Mouse (Mus musculus) cortical plate, adult 2 months (tissue): ENCODE measurements around the gene Adamts9. TPM values are rescaled to one million over a fixed set of nuclear protein-coding genes. Genes with fewer than 3 reads are reported as not detected.
A peak's percentile ranks its signal among the peaks of the same experiment; 100 is the strongest.

ENCODE experiments used
- H3K27ac ChIP-seq: fragments of 200-500 bp; 2 replicates; pipeline ENCODE4 v1.5.1; 2012; ENCODE audit warnings: low read length, control low read depth, inconsistent platforms; ENCODE audit not compliant: insufficient read depth
- H3K4me1 ChIP-seq: fragments of 200-500 bp; 2 replicates; pipeline ENCODE4 v1.6.1; 2011; ENCODE audit warnings: low read length; ENCODE audit not compliant: control insufficient read depth, insufficient read depth
- H3K4me3 ChIP-seq: fragments of 200-500 bp; 2 replicates; pipeline ENCODE4 v1.5.1; 2011; ENCODE audit warnings: mild to moderate bottlenecking, low read length, control low read depth; ENCODE audit not compliant: insufficient read depth
- CTCF ChIP-seq: fragments of 200-500 bp; IDR thresholded peaks from 2 replicates; pipeline ENCODE4 v1.5.1; 2011; ENCODE audit warnings: mild to moderate bottlenecking, control low read depth, low read length; ENCODE audit not compliant: insufficient read depth; ENCODE audit errors: extremely low read depth
- POLR2A ChIP-seq: fragments of 200-500 bp; IDR thresholded peaks from 2 replicates; pipeline ENCODE4 v1.6.1; 2011; ENCODE audit warnings: mild to moderate bottlenecking, low read length, control low read depth; ENCODE audit not compliant: insufficient read depth; ENCODE audit errors: extremely low read depth
- polyA plus RNA-seq: library from polyadenylated mRNA; depleted of rRNA; stranded (reverse); fragments of >200 nt; gene quantifications from 2 replicates; pipeline ENCODE4 v1.2.3, GENCODE M21; 2012

Gene Adamts9
- polyA plus RNA-seq, 1 experiment = 1.1 TPM

DNA sequence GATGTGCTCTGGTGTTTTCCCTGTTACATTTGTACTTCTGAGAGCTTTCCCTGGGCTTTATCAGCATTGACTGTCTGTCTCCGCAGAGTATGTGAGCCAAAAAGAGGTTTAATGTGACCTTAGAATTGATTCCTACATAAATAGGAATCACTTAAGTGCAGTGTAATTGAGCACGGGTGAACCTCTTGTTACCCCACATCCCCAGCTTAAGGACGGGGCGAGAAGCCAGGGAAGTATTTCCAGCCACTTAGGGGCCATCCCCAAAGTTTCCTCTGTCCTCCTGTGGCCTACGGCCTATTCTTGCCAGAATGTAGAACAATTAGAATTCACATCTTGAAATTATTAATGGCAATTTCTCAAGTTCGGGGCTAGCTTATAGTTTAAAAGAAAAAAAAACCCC, 149.5 kb downstream of the Adamts9 start:
- Histone ChIP-seq H3K4me1 (no peaks in the 10 kb centered on the region), H3K27ac (no peak overlapping the region), H3K4me3 (no peak overlapping the region)
- no peak for TF ChIP-seq POLR2A
- no peak for TF ChIP-seq CTCF

- Histone ChIP-seq H3K4me1 (no peaks in the 10 kb centered on the region), H3K4me3 (no peak overlapping the region), H3K27ac (no peak overlapping the region)
- no peak for TF ChIP-seq POLR2A
- TF ChIP-seq CTCF = peak; percentile 78
These were observed 155.9 kb downstream of the Adamts9 start for GRCm38 (mm10) chr6:92787376-92787712.

GRCm38 (mm10) chr6:92786701-92787375, 156.5 kb downstream of the Adamts9 start:
- 0 out of 2 replicates have a peak overlapping the region, but pooled peaks have one; percentile 12 for H3K4me3 ChIP-seq
- TF ChIP-seq POLR2A = no peak
- no peak for TF ChIP-seq CTCF
- no peaks in the 10 kb centered on the region for H3K4me1 ChIP-seq
- no peak overlapping the region for H3K27ac ChIP-seq

DNA sequence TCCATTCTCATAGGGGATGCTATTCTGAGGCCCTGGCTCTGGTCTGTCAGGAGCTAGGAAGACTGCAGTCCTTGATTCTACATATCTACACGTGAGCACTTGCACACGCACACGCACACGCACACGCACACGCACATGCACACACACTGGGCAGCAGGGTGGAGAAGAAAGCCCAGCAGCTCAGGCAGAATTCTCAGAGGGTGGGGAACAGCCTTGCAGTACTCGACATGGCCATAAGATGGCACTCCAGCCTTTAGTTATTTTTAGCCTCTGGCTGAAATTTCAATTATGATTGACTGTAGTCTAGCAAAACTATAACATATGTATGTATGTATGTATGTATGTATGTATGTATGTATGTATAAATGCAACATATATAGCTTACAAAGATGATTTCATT, 158.5 kb downstream of the Adamts9 start:
- no peaks in the 10 kb centered on the region for H3K4me1 ChIP-seq
- TF ChIP-seq CTCF (peak; percentile 82), POLR2A (no peak)
- H3K4me3 ChIP-seq = no peak overlapping the region
- H3K27ac ChIP-seq = no peak overlapping the region

DNA sequence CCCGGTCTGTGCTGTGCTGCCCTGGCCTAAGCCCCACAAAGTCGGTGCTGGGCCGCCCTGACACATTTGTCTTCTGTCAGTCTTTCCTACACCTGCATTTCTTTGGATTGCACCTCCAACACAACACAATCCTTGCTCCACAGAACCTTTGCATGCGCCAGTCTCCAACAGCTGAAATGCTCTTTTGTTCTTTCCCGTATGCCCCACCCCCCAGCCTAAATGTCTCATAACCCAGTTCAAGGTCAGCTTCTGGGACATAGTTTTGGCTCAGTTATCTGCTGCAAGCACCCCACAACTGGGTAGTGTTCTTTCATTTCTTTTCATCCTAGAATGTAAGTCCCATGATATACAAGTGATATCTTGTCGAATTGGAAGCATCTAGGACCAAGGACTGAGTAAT, 161.8 kb downstream of the Adamts9 start:
- TF ChIP-seq CTCF (no peak), POLR2A (no peak)
- Histone ChIP-seq H3K4me1 (no peaks in the 10 kb centered on the region), H3K27ac (no peak overlapping the region), H3K4me3 (no peak overlapping the region)

DNA sequence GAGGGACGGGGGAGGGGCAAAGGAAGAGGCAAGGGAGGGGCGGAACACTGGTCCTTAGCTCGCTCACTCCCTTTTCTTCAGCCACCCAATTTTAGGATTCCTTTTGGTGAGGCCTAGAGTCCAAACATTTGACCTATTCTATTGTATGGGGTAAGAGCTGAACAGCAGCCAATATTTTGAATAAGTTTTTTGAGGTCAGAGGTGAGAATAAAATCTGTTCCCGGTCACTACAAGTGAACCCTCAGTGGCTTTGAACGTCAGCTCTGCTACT, 163.4 kb downstream of the Adamts9 start:
- TF ChIP-seq CTCF = no peak
- no peak for TF ChIP-seq POLR2A
- Histone ChIP-seq H3K4me3 (no peak overlapping the region), H3K4me1 (no peaks in the 10 kb centered on the region), H3K27ac (no peak overlapping the region)

GRCm38 (mm10) chr6:92779140-92779934, 164.0 kb downstream of the Adamts9 start:
- Histone ChIP-seq H3K27ac (no peak overlapping the region), H3K4me3 (no peak overlapping the region), H3K4me1 (no peaks in the 10 kb centered on the region)
- no peak for TF ChIP-seq POLR2A
- TF ChIP-seq CTCF = no peak

- Histone ChIP-seq H3K4me3 (no peak overlapping the region), H3K27ac (no peak overlapping the region), H3K4me1 (no peaks in the 10 kb centered on the region)
- peak; percentile 61 for TF ChIP-seq CTCF
- TF ChIP-seq POLR2A = no peak
These were observed 166.9 kb downstream of the Adamts9 start for GRCm38 (mm10) chr6:92776356-92776755.

DNA sequence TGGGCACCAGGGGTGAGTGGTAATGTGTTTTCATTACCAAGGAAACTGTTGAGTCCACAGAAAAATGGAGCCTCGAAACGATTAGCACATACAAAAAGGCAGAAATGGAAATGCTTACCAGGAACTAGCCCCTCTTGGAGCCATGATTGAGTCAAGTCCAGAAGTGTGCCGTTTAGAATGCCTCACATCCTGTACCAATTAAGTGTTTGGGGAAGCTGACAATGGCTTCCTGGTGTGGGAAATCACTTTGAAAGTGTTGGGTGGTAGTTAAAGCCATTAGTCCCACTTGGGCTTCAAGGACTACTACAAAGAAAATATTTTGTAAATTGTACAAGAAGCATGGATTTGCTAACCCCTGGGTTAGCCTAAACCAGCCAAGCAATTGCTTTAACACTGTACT, 180.9 kb downstream of the Adamts9 start:
- H3K27ac ChIP-seq = no peak overlapping the region
- no peak for TF ChIP-seq POLR2A
- TF ChIP-seq CTCF = no peak
- H3K4me3 ChIP-seq = no peak overlapping the region
- no peaks in the 10 kb centered on the region for H3K4me1 ChIP-seq

DNA sequence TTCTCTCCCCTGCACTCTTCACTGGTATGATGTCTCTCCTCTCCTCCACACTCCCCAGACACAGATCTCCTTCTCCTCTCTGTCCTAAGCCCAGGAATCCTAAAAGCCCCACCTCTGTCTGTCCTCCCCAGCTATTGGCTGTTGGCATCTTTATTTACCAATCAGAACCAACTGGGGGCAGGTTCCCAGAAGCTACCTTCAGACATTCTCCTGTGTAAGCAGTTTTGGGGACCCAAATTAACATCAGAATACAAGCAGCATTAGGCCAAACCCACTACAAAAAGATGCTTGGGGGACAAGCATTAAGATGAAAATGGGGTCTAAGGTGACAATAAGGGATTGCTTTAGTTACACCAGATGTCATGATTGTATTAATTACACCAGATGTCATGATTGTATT, 183.7 kb downstream of the Adamts9 start:
- Histone ChIP-seq H3K4me1 (no peaks in the 10 kb centered on the region), H3K4me3 (no peak overlapping the region), H3K27ac (no peak overlapping the region)
- no peak for TF ChIP-seq CTCF
- TF ChIP-seq POLR2A = no peak
